Mouse (Mus musculus) forelimb bud, embryonic 11.5 days (tissue): ENCODE results near the gene Thada.

Experiments used
- DNase-seq: peaks from one replicate; pipeline ENCODE4 v3.0.0-alpha.2; 2012; ENCODE audit warnings: low read depth, low spot score

Gene Thada

DNA sequence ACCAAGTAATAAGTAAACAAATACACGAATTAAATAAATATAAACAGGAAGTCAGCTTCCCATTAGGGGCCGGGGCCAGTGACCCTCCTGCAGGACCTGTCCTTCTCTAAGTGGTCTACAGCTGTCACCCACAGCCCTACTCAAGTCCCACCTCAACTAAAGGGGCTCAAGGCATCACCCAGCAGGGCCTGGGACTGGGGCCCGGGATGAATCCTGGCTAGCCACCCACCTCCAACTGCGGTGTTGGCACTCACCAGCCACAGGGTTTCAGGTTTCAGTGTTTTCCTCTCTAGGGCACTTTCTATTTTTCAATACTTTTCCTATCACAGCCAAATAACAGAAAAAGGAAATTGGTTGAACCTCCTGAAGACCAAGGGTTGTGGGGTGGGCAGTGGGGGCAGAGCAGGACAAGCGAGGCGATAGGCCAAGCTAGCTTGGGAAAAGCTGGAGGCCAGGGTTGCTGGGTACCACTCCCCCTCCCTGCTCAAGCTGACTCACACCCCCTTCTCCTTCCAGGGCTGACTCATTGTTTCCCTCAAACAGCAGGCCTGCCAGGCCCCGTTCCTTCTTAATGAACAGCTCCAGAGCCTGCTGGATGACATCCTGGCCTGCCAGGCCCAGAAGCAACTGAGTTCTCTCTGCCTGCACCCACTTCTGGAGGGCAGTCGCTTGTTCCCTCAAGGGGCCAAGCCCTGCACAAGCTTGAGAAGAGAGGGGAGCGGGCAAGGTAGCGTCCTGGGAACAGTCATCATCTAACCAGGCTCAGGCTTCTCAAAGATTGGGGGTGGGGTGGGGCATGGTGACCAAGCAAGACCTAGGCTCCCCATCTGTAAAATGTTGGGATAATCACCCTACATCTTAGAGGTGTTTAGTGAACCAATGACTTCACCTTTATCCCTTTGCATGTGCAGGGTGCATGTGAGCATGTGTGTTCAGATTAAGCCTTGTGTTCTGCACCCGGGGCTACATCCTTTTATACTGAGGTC lies 317.2 kb downstream of the Thada start:
- DNase-seq: peak; percentile 54

DNA sequence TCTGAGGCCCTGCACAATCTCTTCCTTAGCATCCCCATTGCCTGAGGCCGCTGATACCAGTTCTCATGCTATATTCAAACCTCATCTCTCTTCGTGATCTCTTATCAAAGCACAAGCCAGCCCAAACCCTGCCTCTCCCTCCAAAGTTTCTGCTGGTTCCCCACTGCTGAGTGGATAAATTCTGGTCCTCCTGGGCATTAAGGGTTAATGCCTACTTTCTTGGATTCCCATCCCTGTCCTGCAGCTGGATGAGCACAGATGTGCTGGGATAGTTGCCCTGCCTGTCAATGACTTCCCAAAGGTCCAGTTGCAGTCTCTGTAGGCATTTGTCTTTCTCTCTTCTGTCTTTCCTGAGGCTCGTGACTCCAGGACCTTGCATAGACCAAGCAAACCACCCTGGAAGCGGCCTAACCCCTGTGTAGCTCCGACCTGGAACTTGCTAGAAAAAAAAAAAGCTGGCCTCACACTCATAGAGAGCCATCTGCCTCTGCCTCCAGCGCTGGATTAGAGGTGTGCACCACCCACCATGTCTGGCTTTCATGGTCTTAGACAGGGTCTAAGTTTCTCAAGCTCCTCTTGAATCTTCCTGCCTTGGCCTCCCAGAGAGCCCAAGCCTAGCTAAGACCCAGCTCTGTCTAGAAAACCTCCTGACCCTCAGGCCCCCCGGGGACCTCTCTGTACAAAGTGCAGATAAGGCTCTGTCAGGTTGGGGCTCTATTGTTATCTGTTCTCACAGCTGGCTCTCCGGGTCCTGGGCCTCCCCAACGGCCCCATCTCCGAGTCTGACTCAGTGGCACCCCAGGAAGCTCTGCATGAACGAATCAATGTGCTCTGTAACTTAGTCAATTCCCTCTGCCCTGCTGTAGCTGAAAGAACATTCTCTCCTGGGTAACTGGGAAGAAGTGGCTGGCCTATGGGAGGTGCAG lies 318.6 kb downstream of the Thada start:
- no peak for DNase-seq

DNA sequence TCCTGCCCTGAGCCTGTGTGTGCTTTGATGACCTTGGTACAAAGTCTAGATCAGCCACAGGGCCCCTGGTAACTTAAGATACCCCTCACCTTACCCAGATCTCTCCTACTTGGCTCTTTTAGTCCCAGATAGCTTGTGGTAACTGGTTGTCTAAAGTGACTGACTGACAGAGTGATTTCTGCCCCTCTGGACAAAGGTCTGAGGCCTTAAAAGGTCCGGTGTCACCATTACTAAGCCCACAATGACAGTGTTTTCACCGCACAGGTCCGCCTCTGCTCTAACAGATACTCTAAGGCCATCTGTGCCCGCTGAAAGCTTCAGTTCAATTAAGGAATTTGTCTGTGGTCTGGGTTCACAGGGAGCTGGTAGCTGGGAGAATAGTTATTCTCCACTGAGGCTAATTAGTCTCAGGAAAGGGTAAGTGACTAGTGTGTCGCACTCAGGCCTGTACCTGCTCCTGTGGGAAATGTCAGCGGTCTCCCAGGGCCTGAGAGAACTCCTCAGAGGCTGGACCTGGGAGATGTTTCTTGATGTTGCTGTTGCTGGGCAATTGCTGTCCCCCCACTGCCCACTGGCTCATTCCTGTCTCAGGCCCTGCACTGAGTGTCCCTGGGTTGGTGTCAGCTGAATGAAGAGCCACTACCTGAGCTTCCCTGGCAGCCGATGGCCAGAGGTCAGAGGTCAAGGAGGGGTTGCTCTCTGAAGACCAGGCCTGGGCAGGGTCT lies 319.4 kb downstream of the Thada start:
- no peak for DNase-seq

DNA sequence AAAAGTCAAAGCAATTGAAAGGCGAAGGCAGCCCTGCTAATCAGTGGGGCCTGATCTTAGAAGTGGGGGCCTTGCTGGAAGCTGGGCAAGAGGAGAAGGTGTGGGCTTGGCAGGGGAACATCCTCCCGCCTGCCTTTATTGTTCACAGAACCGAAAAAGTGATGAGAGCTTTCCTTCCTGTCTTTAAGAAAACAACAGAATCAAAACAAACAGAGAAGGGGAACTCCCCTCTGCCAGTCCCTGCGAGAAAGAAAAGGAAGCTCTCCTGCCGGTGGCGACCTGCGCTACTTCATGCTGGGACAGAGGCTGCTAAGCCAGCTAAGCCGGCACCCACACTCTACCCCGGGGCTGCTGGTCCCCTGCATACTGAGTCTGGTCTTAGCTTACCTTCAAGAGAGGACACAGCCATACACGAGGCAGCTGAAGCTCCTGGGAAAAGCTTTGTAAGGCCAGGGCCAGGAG lies 320.1 kb downstream of the Thada start:
- no peak for DNase-seq

DNA sequence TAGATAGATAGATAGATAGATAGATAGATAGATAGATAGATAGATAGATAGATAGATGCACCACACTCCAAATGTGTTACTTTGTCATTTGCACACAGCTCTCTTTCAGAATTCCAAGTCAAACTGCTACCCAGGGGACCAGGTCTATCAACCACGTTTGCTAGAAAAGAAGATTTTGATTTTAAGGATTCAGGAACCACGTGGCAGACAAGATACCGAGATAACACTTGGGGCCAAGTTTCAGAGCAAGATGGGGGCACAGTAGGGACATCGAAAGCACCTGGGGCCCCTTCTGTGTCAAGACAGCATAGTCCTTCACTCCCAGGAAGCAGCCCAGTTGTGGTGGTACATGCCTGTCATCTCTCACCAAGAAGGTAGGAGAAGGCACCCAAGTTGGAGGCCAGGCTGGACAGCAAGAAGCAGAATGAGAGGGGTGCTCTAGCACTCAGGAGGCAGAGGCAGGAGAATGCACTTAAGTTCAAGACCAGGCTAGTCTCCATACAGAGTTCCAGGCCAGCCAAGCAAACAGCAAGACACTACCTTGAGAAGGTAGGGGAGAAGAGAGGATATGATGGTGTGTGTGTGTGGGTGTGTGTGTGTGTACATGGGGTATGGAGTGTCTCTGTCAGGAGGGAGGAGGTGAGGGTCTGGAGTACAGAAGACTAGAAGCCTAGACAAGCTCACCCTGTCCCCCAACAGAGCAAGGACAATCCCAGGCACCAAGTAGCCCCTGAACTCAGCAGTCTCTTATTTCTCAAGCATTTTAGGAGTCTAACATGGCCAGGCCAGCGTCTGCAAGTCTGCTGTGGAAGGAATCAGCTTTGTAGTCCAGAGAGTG lies 321.0 kb downstream of the Thada start:
- no peak for DNase-seq

DNA sequence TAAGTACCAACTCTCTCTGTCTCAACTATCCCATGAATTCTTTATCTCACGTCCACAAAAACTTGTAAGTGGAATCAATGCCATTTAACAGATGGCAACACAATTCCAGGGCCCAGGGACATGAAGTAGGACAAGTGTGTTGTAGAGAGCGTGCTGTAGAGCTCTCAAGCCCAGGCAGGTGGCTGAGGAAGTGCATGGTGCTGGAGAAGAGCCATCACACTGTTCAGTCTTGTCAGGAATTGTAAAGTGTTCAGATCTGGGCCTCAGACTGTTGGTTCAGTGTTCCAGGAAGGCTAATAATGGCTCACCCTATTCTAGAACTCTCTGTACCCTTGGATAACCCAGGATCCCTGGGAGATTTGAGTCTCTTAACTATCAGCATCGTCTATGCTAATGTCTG lies 321.9 kb downstream of the Thada start:
- no peak for DNase-seq

DNA sequence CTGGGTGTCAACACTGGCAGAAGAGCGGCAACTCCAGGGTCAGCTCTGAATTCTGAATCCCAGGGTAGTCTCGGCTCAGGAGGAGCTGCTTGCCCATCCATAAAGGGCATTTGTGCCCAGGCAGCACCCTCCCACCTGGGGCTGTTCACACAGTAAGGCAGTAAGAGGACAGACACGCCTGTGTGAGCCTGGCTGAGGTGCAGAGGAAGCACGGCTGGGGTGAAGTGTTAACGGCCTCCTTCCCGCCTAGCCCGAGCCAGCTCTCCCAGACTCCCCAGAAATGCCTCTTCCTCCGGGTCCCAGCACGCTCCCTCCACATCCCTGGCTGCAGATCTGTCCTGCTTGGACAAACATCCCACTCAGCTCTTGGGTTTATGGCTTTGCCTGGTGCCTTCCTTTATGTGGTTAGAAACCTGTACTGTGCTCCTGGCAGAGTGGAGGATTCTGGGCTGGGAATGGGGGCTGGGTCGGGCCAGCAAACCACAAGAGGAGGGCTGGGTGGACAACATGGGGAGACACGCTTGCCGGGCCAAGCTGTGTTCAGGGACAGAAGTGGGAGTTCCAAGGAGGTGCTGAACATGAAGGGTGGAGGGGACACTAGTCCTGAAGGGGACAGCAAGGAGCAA lies 322.7 kb downstream of the Thada start:
- DNase-seq: no peak

DNA sequence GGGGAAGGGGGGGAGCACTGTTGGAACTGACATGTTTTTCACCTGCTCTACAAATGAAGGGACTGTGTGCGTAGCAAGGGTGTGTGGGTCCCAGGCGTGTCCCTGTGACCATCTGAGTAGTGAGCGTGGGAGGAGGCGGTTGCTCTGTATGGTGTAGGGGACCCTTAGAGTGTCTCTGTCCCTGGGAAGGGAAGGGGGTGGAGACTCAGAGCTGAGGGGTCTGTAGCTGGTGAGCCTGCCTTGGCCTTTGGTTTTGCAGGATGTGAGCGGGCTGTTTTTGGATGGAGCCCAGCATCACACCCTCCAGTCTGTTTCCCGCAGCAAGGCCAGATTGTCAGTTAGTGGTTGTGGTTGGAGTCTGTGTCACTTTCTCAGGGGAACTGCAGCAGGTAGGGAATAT lies 324.3 kb downstream of the Thada start:
- DNase-seq: no peak

DNA sequence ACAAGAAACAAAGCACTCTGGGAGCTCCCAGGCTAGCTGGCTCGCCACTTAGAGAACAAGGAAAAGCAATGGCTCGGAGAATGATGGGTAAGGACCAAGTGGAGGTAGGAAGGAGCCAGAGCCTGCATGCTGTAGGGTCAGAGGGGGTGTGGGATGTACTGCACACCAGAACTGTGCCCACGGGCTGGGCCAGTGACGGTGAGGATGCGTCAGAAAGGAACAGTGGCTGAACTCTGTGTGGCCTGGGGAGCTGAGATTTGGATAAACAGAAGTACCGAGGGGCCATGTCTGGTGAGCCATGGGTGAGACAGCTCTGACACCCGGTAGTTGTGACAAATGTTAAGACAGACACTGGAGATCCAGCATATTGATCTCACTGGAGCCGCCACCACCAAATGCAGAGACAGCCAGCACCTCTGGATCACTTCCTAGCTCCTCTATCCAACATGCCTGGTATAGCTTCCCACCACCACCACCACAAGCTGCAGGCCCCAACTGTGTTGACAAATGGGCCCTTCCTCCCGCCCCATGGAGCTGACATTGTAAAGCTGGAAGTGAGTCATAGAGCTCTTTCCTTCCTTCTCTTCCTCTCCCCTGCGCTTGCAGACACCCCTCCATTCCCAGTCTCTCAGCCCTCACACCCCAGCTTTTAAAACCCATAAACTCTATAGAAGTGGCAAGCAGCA lies 325.0 kb downstream of the Thada start:
- DNase-seq: no peak
